Mouse (Mus musculus) G1E (cell line): ENCODE results near the gene Sycn. TPM values are rescaled to one million over a fixed set of nuclear protein-coding genes. Genes with fewer than 3 reads are reported as not detected.

Experiments used
- ATAC-seq: 2 replicates; pipeline ENCODE4 v1.8.0; 2016; ENCODE audit warnings: mild to moderate bottlenecking; ENCODE audit not compliant: insufficient number of reproducible peaks, poor library complexity, low FRiP score, severe bottlenecking; ENCODE audit errors: extremely low read depth
- DNase-seq: peaks from one replicate; pipeline ENCODE4 v3.0.0; 2012; ENCODE audit warnings: low spot score
- H3K27me3 ChIP-seq: 2 replicates; pipeline ENCODE4 v1.6.1; 2012; ENCODE audit warnings: mild to moderate bottlenecking, low read length, inconsistent platforms; ENCODE audit not compliant: insufficient read depth
- H3K36me3 ChIP-seq: replicated peaks from 2 replicates; pipeline ENCODE3; 2012; ENCODE audit warnings: mild to moderate bottlenecking, inconsistent platforms
- H3K4me1 ChIP-seq: 2 replicates; pipeline ENCODE4 v1.6.1; 2012; ENCODE audit warnings: low read depth, low read length, inconsistent platforms, mixed read lengths; ENCODE audit not compliant: insufficient read depth
- H3K4me3 ChIP-seq: 2 replicates; pipeline ENCODE4 v1.5.1; 2012; ENCODE audit warnings: low read depth, mild to moderate bottlenecking, inconsistent platforms, low read length, moderate library complexity, mixed read lengths
- H3K9me3 ChIP-seq: replicated peaks from 2 replicates; pipeline ENCODE4 v1.6.1; 2012; ENCODE audit warnings: inconsistent platforms
- CTCF ChIP-seq: IDR thresholded peaks from 2 replicates; pipeline ENCODE4 v1.5.1; 2012; ENCODE audit warnings: low read depth, low read length, inconsistent platforms, mixed read lengths
- GATA1 ChIP-seq: IDR thresholded peaks from 2 replicates; pipeline ENCODE4 v1.6.1; 2012; ENCODE audit warnings: borderline replicate concordance, low read length, inconsistent platforms, mixed read lengths
- GATA2 ChIP-seq: IDR thresholded peaks from 2 replicates; pipeline ENCODE4 v1.6.1; 2012; ENCODE audit warnings: low read depth, low read length, inconsistent platforms, borderline replicate concordance
- POLR2AphosphoS5 ChIP-seq: IDR thresholded peaks from 2 replicates; pipeline ENCODE4 v1.6.1; 2012; ENCODE audit warnings: low read depth, low read length, inconsistent platforms; ENCODE audit not compliant: insufficient replicate concordance
- TAL1 ChIP-seq: conservative IDR thresholded peaks from 2 replicates; pipeline ENCODE4 v1.6.1; 2012; ENCODE audit warnings: low read depth, low read length, inconsistent platforms, mixed read lengths
- polyA plus RNA-seq: library from polyadenylated mRNA; stranded (reverse); fragments of >175 nt; gene quantifications from 2 replicates; pipeline ENCODE4 v1.2.3, GENCODE M21; 2012
- total RNA-seq, 2 experiments: library from RNA; stranded (forward) in 1 of 2; stranded (reverse) in 1 of 2; fragments of 200-1000 nt in 1 of 2; fragments of >200 nt in 1 of 2; fragmentation: Nextera tagmentation in 1 of 2; gene quantifications; 2 replicates each; pipeline ENCODE4 v1.2.3; 2014 to 2017

Sycn gene
- total and polyA plus RNA-seq, 3 experiments = not detected

- DNase-seq (no peak), ATAC-seq (no peak)
- Histone ChIP-seq H3K36me3 (no peaks in the 10 kb centered on the region), H3K4me3 (no peak overlapping the region), H3K27me3 (peaks cover 27% of the 10 kb centered on the region; the same call in 1 of the 2 replicates), H3K4me1 (peaks cover 9% of the 10 kb centered on the region), H3K9me3 (peaks cover 8% of the 10 kb centered on the region)
- TF ChIP-seq POLR2AphosphoS5 = no peak
- no peak for TF ChIP-seq GATA1
- no peak for TF ChIP-seq CTCF
- TF ChIP-seq GATA2 = no peak
- TF ChIP-seq TAL1 = no peak
These were observed 4.6 kb downstream of the Sycn start for GRCm38 (mm10) chr7:28545048-28545890.

- Histone ChIP-seq H3K4me1 (peaks cover 9% of the 10 kb centered on the region), H3K36me3 (no peaks in the 10 kb centered on the region), H3K27me3 (peaks cover 25% of the 10 kb centered on the region; the same call in 1 of the 2 replicates), H3K4me3 (no peak overlapping the region), H3K9me3 (peaks cover 2% of the 10 kb centered on the region)
- TF ChIP-seq POLR2AphosphoS5 (no peak), GATA1 (no peak), GATA2 (no peak), CTCF (no peak), TAL1 (no peak)
- no peak for DNase-seq
- no peak for ATAC-seq
These were observed 5.2 kb downstream of the Sycn start for GRCm38 (mm10) chr7:28545891-28546210.

- no peak for TF ChIP-seq CTCF
- Histone ChIP-seq H3K4me3 (no peak overlapping the region), H3K9me3 (no peaks in the 10 kb centered on the region), H3K27me3 (peaks cover 22% of the 10 kb centered on the region; the same call in 1 of the 2 replicates), H3K36me3 (no peaks in the 10 kb centered on the region), H3K4me1 (peaks cover 9% of the 10 kb centered on the region)
- no peak for DNase-seq
- ATAC-seq = no peak
These were observed 6.0 kb downstream of the Sycn start for GRCm38 (mm10) chr7:28546649-28547048.

- Histone ChIP-seq H3K4me1 (peaks cover 9% of the 10 kb centered on the region), H3K9me3 (no peaks in the 10 kb centered on the region), H3K27me3 (peaks cover 25% of the 10 kb centered on the region; the same call in 1 of the 2 replicates), H3K36me3 (no peaks in the 10 kb centered on the region), H3K4me3 (no peak within 1 kb of the TSS)
- no peak for ATAC-seq
- TF ChIP-seq CTCF (no peak), GATA1 (no peak), GATA2 (no peak), TAL1 (no peak)
- no peak for DNase-seq
These were observed 6.5 kb downstream of the Sycn start, which contains the start of gene Nccrp1 for GRCm38 (mm10) chr7:28547154-28547553. TSS of gene Nccrp1 (minus strand) at chr7:28547254.

- Histone ChIP-seq H3K4me3 (no peak overlapping the region), H3K9me3 (no peaks in the 10 kb centered on the region), H3K36me3 (no peaks in the 10 kb centered on the region), H3K27me3 (peaks cover 28% of the 10 kb centered on the region; the same call in 1 of the 2 replicates), H3K4me1 (peaks cover 9% of the 10 kb centered on the region)
- ATAC-seq = no peak
- TF ChIP-seq POLR2AphosphoS5 = no peak
- no peak for TF ChIP-seq GATA1
- TF ChIP-seq TAL1 = no peak
- TF ChIP-seq GATA2 = no peak
- TF ChIP-seq CTCF = no peak
- DNase-seq = no peak
These were observed 6.9 kb downstream of the Sycn start for GRCm38 (mm10) chr7:28547628-28548027.

- no peak for DNase-seq
- no peak for ATAC-seq
- H3K9me3 ChIP-seq = no peaks in the 10 kb centered on the region
- H3K27me3 ChIP-seq = peaks cover 10% of the 10 kb centered on the region; the same call in 1 of the 2 replicates
- peaks cover 20% of the 10 kb centered on the region for H3K4me1 ChIP-seq
- no peak overlapping the region for H3K4me3 ChIP-seq
- peaks cover 9% of the 10 kb centered on the region for H3K36me3 ChIP-seq
- TF ChIP-seq GATA2 (no peak), TAL1 (no peak), GATA1 (no peak), POLR2AphosphoS5 (no peak)
These were observed 12.4 kb downstream of the Sycn start for GRCm38 (mm10) chr7:28553076-28553475.
